Mouse (Mus musculus): Measurements from ENCODE around the gene Maml1. TPM values are rescaled to one million over a fixed set of nuclear protein-coding genes. Genes with fewer than 3 reads are reported as not detected.

The Maml1 gene
- polyA plus RNA-seq, 1 experiment from 2014 or later, result 3.2 TPM

- peak overlapping the region; percentile 91 for H3K4me3 ChIP-seq
- peaks cover 25% of the 10 kb centered on the region for H3K36me3 ChIP-seq
- H3K27me3 ChIP-seq (replicated peaks), result no peaks in the 10 kb centered on the region
- peak; percentile 7 for ATAC-seq
- WGBS (ENCODE audit: insufficient replicate concordance), result 1% methylated on average over 34 of the region's 34 CpGs
- H3K4me2 ChIP-seq, result peak overlapping the region; percentile 86
- peak overlapping the region; percentile 98 for H3K27ac ChIP-seq
- H3K9ac ChIP-seq, result peak overlapping the region; percentile 98
- H3K4me1 ChIP-seq, result peaks cover 67% of the 10 kb centered on the region
- H3K9me3 ChIP-seq (replicated peaks), result no peaks in the 10 kb centered on the region
These were observed 66.3 kb downstream of the Maml1 start for GRCm38 (mm10) chr11:50225611-50226378.

GRCm38 (mm10) chr11:50224671-50225530 is 67.2 kb downstream of the Maml1 start:
- H3K4me1 ChIP-seq, result peaks cover 63% of the 10 kb centered on the region
- WGBS (ENCODE audit: insufficient replicate concordance), result under 1% methylated on average over 70 of the region's 70 CpGs
- peak overlapping the region; percentile 86 for H3K4me2 ChIP-seq

GRCm38 (mm10) chr11:50223783-50224662 is 68.1 kb downstream of the Maml1 start:
- Histone ChIP-seq H3K9me3 (replicated peaks) (no peaks in the 10 kb centered on the region), H3K27ac (peak overlapping the region; percentile 98), H3K4me3 (peak overlapping the region; percentile 91), H3K4me1 (peaks cover 63% of the 10 kb centered on the region), H3K27me3 (replicated peaks) (no peaks in the 10 kb centered on the region), H3K9ac (peak overlapping the region; percentile 98), H3K4me2 (peak overlapping the region; percentile 86), H3K36me3 (peaks cover 21% of the 10 kb centered on the region)
- WGBS (ENCODE audit: insufficient replicate concordance), result 4% methylated on average over 17 of the region's 17 CpGs
- ATAC-seq, result no peak

More at GRCm38 (mm10) chr11:50224671-50225530, 67.2 kb downstream of the Maml1 start:
- peak overlapping the region; percentile 98 for H3K27ac ChIP-seq
- no peaks in the 10 kb centered on the region for H3K9me3 ChIP-seq (replicated peaks)
- ATAC-seq, result peak; percentile 95
- H3K36me3 ChIP-seq, result peaks cover 17% of the 10 kb centered on the region
- H3K27me3 ChIP-seq (replicated peaks), result no peaks in the 10 kb centered on the region
- H3K4me3 ChIP-seq, result peak overlapping the region; percentile 91
- peak overlapping the region; percentile 98 for H3K9ac ChIP-seq

- ATAC-seq, result no peak
- Histone ChIP-seq H3K27ac (peak overlapping the region; percentile 98; the same call in 1 of the 2 replicates), H3K4me3 (peak overlapping the region; percentile 91), H3K9me3 (replicated peaks) (no peaks in the 10 kb centered on the region), H3K4me1 (peaks cover 63% of the 10 kb centered on the region), H3K4me2 (peak overlapping the region; percentile 86), H3K27me3 (replicated peaks) (no peaks in the 10 kb centered on the region), H3K36me3 (peaks cover 14% of the 10 kb centered on the region), H3K9ac (peak overlapping the region; percentile 98; the same call in 1 of the 2 replicates)
- WGBS (ENCODE audit: insufficient replicate concordance), result 59% methylated on average over 7 of the region's 7 CpGs
These were observed 69.4 kb downstream of the Maml1 start for GRCm38 (mm10) chr11:50222559-50223276.

- Histone ChIP-seq H3K9me3 (replicated peaks) (no peaks in the 10 kb centered on the region), H3K4me3 (no peak overlapping the region), H3K4me1 (peaks cover 70% of the 10 kb centered on the region), H3K27ac (no peak overlapping the region), H3K27me3 (replicated peaks) (no peaks in the 10 kb centered on the region), H3K4me2 (no peak overlapping the region), H3K36me3 (peaks cover 10% of the 10 kb centered on the region), H3K9ac (no peak overlapping the region)
- no peak for ATAC-seq
- 33% methylated on average over 2 of the region's 2 CpGs for WGBS (ENCODE audit: insufficient replicate concordance)
These were observed 72.3 kb downstream of the Maml1 start for GRCm38 (mm10) chr11:50219833-50220232.

GRCm38 (mm10) chr11:50217811-50218210 is 74.3 kb downstream of the Maml1 start:
- Histone ChIP-seq H3K9ac (no peak overlapping the region), H3K9me3 (replicated peaks) (no peaks in the 10 kb centered on the region), H3K27ac (no peak overlapping the region; the same call in 1 of the 2 replicates), H3K4me1 (peaks cover 70% of the 10 kb centered on the region), H3K4me2 (no peak overlapping the region), H3K27me3 (replicated peaks) (no peaks in the 10 kb centered on the region), H3K4me3 (no peak overlapping the region), H3K36me3 (peaks cover 10% of the 10 kb centered on the region)
- 48% methylated on average over 4 of the region's 4 CpGs for WGBS (ENCODE audit: insufficient replicate concordance)
- ATAC-seq, result no peak

GRCm38 (mm10) chr11:50216724-50217366 is 75.3 kb downstream of the Maml1 start:
- Histone ChIP-seq H3K27me3 (replicated peaks) (no peaks in the 10 kb centered on the region), H3K4me1 (peaks cover 75% of the 10 kb centered on the region), H3K9ac (no peak overlapping the region), H3K9me3 (replicated peaks) (no peaks in the 10 kb centered on the region), H3K4me2 (no peak overlapping the region), H3K27ac (peak overlapping the region; percentile 42), H3K36me3 (peaks cover 10% of the 10 kb centered on the region; the same call in 1 of the 2 replicates), H3K4me3 (no peak overlapping the region)
- no peak for ATAC-seq
- WGBS (ENCODE audit: insufficient replicate concordance), result 64% methylated on average over 4 of the region's 4 CpGs

- Histone ChIP-seq H3K36me3 (peaks cover 6% of the 10 kb centered on the region; the same call in 1 of the 2 replicates), H3K9ac (no peak overlapping the region), H3K4me2 (peak overlapping the region; percentile 35), H3K27me3 (replicated peaks) (no peaks in the 10 kb centered on the region), H3K4me1 (peaks cover 86% of the 10 kb centered on the region), H3K9me3 (replicated peaks) (no peaks in the 10 kb centered on the region), H3K4me3 (no peak overlapping the region), H3K27ac (peak overlapping the region; percentile 27; the same call in 1 of the 2 replicates)
- 37% methylated on average over 9 of the region's 9 CpGs for WGBS (ENCODE audit: insufficient replicate concordance)
- ATAC-seq, result peak; percentile 28; the same call in 1 of the 2 replicates
These were observed 76.5 kb downstream of the Maml1 start for GRCm38 (mm10) chr11:50215633-50216032.

- no peak for ATAC-seq
- H3K9me3 ChIP-seq (replicated peaks), result no peaks in the 10 kb centered on the region
- 0 out of 2 replicates have a peak, but pooled peaks cover 6% of the 10 kb centered on the region for H3K36me3 ChIP-seq
- no peak overlapping the region for H3K27ac ChIP-seq
- H3K9ac ChIP-seq, result no peak overlapping the region
- no peak overlapping the region for H3K4me3 ChIP-seq
- H3K4me2 ChIP-seq, result no peak overlapping the region
- H3K4me1 ChIP-seq, result peaks cover 84% of the 10 kb centered on the region
- H3K27me3 ChIP-seq (replicated peaks), result no peaks in the 10 kb centered on the region
- 79% methylated on average over 6 of the region's 6 CpGs for WGBS (ENCODE audit: insufficient replicate concordance)
These were observed 77.5 kb downstream of the Maml1 start for GRCm38 (mm10) chr11:50214631-50215030.

- H3K9ac ChIP-seq, result no peak overlapping the region
- H3K27ac ChIP-seq, result peak overlapping the region; percentile 60
- H3K36me3 ChIP-seq, result peaks cover 7% of the 10 kb centered on the region
- H3K27me3 ChIP-seq (replicated peaks), result no peaks in the 10 kb centered on the region
- peaks cover 81% of the 10 kb centered on the region for H3K4me1 ChIP-seq
- H3K9me3 ChIP-seq (replicated peaks), result no peaks in the 10 kb centered on the region
- no peak overlapping the region for H3K4me3 ChIP-seq
- H3K4me2 ChIP-seq, result no peak overlapping the region
- ATAC-seq, result no peak
- 59% methylated on average over 11 of the region's 11 CpGs for WGBS (ENCODE audit: insufficient replicate concordance)
These were observed 79.0 kb downstream of the Maml1 start for GRCm38 (mm10) chr11:50212848-50213758.
